Mouse (Mus musculus) hindbrain, embryonic 15.5 days (tissue): Measurements from ENCODE around the gene Btbd16. TPM values are rescaled to one million over a fixed set of nuclear protein-coding genes. Genes with fewer than 3 reads are reported as not detected.

Experiments
- ATAC-seq: fragments of 200-750 bp; cut with Nextera tagmentation; 2 replicates; pipeline ENCODE4 v1.8.0; 2017; ENCODE audit warnings: low read depth, moderate number of reproducible peaks, moderate TSS enrichment; ENCODE audit not compliant: low FRiP score
- H3K27ac ChIP-seq: fragments of 300-500 bp; sonication (generic); replicated peaks from 2 replicates; pipeline ENCODE4 v1.5.1; 2015; ENCODE audit warnings: mild to moderate bottlenecking, inconsistent platforms
- H3K27me3 ChIP-seq: fragments of 300-500 bp; sonication (generic); 2 replicates; pipeline ENCODE4 v1.6.1; 2015; ENCODE audit warnings: control low read depth, inconsistent platforms
- H3K36me3 ChIP-seq: fragments of 300-500 bp; sonication (generic); 2 replicates; pipeline ENCODE4 v1.6.1; 2015; ENCODE audit warnings: control low read depth, inconsistent platforms
- H3K4me1 ChIP-seq: fragments of 300-500 bp; sonication (generic); replicated peaks from 2 replicates; pipeline ENCODE4 v1.6.1; 2015; ENCODE audit warnings: control low read depth, inconsistent platforms
- H3K4me2 ChIP-seq: fragments of 300-500 bp; sonication (generic); 2 replicates; pipeline ENCODE4 v1.6.1; 2015; ENCODE audit warnings: moderate library complexity, mild to moderate bottlenecking, inconsistent platforms
- H3K4me3 ChIP-seq: fragments of 300-500 bp; sonication (generic); 2 replicates; pipeline ENCODE4 v1.5.1; 2015; ENCODE audit warnings: mild to moderate bottlenecking, inconsistent platforms
- H3K9ac ChIP-seq: fragments of 300-500 bp; sonication (generic); 2 replicates; pipeline ENCODE4 v1.6.1; 2015; ENCODE audit warnings: inconsistent platforms
- H3K9me3 ChIP-seq: fragments of 300-500 bp; sonication (generic); 2 replicates; pipeline ENCODE4 v1.6.1; 2016; ENCODE audit warnings: control low read depth, inconsistent platforms
- WGBS: fragments of 180-500 bp; shearing (Covaris S2); methylation state at CpG from one replicate; pipeline ENCODE4 v1.1.7; 2015; 5-methylcytosine and 5-hydroxymethylcytosine counted together
- polyA plus RNA-seq: library from polyadenylated mRNA; unstranded; fragments of >200 nt; fragmentation: Nextera tagmentation; extraction: Ambion mirVana; gene quantifications from 2 replicates; pipeline ENCODE4 v1.2.1, GENCODE M21; 2015

The Btbd16 gene
- polyA plus RNA-seq, 1 experiment from 2014 or later = not detected

DNA sequence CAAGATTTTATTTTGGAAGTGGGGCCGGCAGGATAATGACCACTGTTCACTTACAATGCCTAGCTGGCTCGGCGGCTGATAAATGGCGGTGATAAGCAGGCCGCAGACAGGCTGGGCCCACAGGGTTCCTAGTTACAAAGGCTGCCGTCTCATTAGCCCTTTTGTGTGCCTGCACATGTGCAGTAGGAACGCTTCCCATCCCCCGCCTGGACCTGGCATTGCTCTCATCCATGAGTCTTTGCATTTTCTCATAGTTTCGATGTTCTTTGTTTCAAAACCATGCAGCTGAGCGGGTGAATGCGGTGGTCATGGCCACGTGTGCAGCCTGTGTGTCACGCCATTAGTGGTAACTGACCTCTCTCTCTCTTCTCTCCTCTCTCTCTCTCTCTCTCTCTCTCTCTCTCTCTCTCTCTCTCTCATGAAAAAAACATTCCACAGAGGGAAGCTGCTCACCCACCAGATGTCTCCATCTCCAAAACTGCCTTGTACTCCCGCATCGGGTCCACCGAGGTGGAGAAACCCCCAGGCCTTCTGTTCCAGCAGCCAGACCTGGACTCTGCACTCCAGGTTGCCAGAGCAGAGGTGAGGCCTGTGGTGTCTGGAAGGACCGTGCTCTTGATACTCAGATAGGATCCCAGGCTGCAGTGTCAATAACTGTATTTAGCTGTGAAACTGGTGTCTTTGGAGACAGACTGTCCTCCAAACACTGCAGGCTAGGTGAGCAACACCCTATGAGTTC, 22.9 kb upstream of the Btbd16 start:
- Histone ChIP-seq H3K27ac (peak overlapping the region; percentile 61), H3K9me3 (no peaks in the 10 kb centered on the region), H3K9ac (no peak overlapping the region; the same call in 1 of the 2 replicates), H3K27me3 (no peaks in the 10 kb centered on the region), H3K36me3 (peaks cover 21% of the 10 kb centered on the region), H3K4me1 (peaks cover 34% of the 10 kb centered on the region), H3K4me2 (no peak overlapping the region), H3K4me3 (no peak overlapping the region)
- WGBS = 17% methylated on average over 17 of the region's 17 CpGs
- ATAC-seq = peak; percentile 50

- no peak for ATAC-seq
- no peaks in the 10 kb centered on the region for H3K9me3 ChIP-seq
- H3K27me3 ChIP-seq = no peaks in the 10 kb centered on the region
- H3K9ac ChIP-seq = no peak overlapping the region
- 39% methylated on average over 8 of the region's 9 CpGs for WGBS
- no peak overlapping the region for H3K27ac ChIP-seq
- peaks cover 36% of the 10 kb centered on the region for H3K4me1 ChIP-seq
- no peak overlapping the region for H3K4me2 ChIP-seq
- H3K36me3 ChIP-seq = peaks cover 13% of the 10 kb centered on the region
- H3K4me3 ChIP-seq = no peak overlapping the region
These were observed 22.2 kb upstream of the Btbd16 start for GRCm38 (mm10) chr7:130751678-130752077.

DNA sequence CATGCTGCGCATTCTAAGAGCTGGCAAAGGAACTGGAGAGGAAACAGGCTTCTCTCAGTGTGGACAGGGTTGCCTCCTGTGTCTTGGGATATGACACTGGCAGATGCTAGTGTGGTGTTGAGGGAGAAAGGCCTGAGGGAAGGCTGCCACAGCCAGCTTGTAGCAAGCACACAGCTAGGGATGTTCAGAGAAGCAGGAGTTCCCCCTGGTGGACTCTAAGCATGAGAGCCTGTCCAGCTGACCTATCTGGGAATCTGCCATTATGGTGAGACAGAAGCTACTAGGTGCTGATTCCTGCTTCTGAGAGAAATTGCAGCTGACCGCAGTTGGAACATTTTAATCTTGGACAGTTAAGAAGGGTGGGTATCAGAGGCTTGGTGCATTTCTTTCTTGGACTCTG, 19.1 kb upstream of the Btbd16 start:
- ATAC-seq = no peak
- WGBS = 86% methylated on average over 2 of the region's 2 CpGs
- Histone ChIP-seq H3K9ac (no peak overlapping the region), H3K27ac (0 out of 2 replicates have a peak overlapping the region, but pooled peaks have one; percentile 30), H3K4me3 (no peak overlapping the region), H3K36me3 (peaks cover 16% of the 10 kb centered on the region), H3K27me3 (no peaks in the 10 kb centered on the region), H3K4me1 (peaks cover 25% of the 10 kb centered on the region), H3K4me2 (no peak overlapping the region), H3K9me3 (no peaks in the 10 kb centered on the region)

DNA sequence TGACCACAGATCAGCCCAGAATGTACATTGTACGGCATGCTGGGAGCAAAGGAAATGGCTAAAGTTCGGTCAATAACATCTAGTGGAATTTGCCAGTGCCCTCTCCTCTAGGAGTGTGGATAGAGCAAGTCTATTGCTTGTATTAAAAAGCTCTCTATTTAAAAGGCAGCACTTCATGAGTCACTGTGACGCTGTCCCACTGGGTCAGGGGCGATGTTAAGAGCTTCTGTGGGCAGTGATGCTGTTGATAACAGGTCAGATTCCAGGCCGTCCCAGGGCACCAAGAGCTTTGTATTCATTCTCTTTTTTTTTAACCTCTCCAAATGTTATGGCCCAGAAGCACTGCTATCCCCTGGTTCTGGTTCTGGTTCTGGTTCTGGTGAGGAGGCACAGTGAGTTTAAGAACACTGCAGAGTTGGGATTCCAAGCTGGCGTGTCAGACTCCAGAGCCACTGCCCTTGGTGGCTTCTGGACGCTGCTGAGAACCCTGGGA, 17.5 kb upstream of the Btbd16 start:
- Histone ChIP-seq H3K27me3 (no peaks in the 10 kb centered on the region), H3K4me2 (no peak overlapping the region), H3K9ac (no peak overlapping the region), H3K4me3 (no peak overlapping the region), H3K27ac (0 out of 2 replicates have a peak overlapping the region, but pooled peaks have one; percentile 17), H3K4me1 (peaks cover 9% of the 10 kb centered on the region; the same call in 1 of the 2 replicates), H3K36me3 (peaks cover 26% of the 10 kb centered on the region), H3K9me3 (no peaks in the 10 kb centered on the region)
- ATAC-seq = no peak
- whole genome bisulfite sequencing = 76% methylated on average over 7 of the region's 7 CpGs

- WGBS = 76% methylated on average over 11 of the region's 11 CpGs
- Histone ChIP-seq H3K27me3 (no peaks in the 10 kb centered on the region), H3K9me3 (no peaks in the 10 kb centered on the region), H3K36me3 (peaks cover 21% of the 10 kb centered on the region), H3K9ac (no peak overlapping the region), H3K4me3 (no peak overlapping the region), H3K4me2 (no peak overlapping the region), H3K4me1 (peaks cover 12% of the 10 kb centered on the region), H3K27ac (no peak overlapping the region)
- ATAC-seq = no peak
These were observed 16.5 kb upstream of the Btbd16 start for GRCm38 (mm10) chr7:130757326-130757865.

GRCm38 (mm10) chr7:130762071-130762897, 11.6 kb upstream of the Btbd16 start:
- peak; percentile 66 for ATAC-seq
- Histone ChIP-seq H3K4me1 (peaks cover 5% of the 10 kb centered on the region), H3K4me2 (no peak overlapping the region), H3K27ac (peak overlapping the region; percentile 2; the same call in 1 of the 2 replicates), H3K27me3 (no peaks in the 10 kb centered on the region), H3K36me3 (peaks cover 30% of the 10 kb centered on the region), H3K9ac (no peak overlapping the region), H3K9me3 (no peaks in the 10 kb centered on the region), H3K4me3 (no peak overlapping the region)
- 30% methylated on average over 17 of the region's 17 CpGs for WGBS

- H3K9ac ChIP-seq = no peak overlapping the region
- H3K9me3 ChIP-seq = no peaks in the 10 kb centered on the region
- no peak for ATAC-seq
- H3K4me2 ChIP-seq = no peak overlapping the region
- no peaks in the 10 kb centered on the region for H3K27me3 ChIP-seq
- 96% methylated on average over 17 of the region's 17 CpGs for WGBS
- H3K4me1 ChIP-seq = peaks cover 5% of the 10 kb centered on the region
- no peak overlapping the region for H3K27ac ChIP-seq
- no peak overlapping the region for H3K4me3 ChIP-seq
- peaks cover 30% of the 10 kb centered on the region for H3K36me3 ChIP-seq
These were observed 9.7 kb upstream of the Btbd16 start for GRCm38 (mm10) chr7:130764160-130764559.

DNA sequence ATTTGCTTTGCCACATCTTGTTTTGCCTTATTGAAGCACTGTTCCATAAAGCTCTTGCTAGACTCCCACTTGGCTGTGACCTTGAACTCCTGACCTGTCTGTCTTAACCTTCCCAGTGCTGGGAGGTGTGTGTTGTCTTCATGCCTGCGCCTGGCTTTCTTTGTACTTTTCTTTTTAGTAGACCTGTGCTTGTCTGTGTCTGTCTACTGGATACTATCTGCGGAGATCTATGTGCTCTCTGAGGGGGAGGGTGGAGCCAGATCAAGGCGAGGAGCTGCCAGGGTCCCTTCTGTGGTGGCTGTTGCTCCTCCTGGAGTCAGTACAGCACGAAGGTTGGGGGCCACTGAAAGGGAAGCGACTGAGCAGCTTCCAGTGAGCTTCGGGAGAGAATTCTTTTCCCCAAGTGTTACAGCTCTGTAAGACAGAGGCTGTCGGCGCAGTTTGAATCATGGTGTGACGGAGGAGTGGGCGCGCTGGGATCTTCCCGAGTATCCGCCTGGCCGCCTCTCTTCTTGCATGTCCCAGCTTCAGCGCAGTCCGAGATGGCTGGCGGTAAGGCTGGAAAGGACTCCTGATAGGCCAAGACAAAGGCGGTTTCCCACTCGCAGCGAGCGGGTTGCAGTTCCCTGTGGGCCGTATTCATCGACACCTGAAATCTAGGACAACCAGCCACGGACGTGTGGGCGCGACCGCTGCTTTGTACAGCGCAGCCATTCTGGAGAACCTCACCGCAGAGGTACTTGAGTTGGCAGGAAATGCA, 7.3 kb upstream of the Btbd16 start:
- Histone ChIP-seq H3K4me2 (no peak overlapping the region), H3K27ac (no peak overlapping the region), H3K9ac (no peak overlapping the region), H3K9me3 (no peaks in the 10 kb centered on the region), H3K27me3 (no peaks in the 10 kb centered on the region), H3K36me3 (peaks cover 14% of the 10 kb centered on the region), H3K4me1 (peaks cover 5% of the 10 kb centered on the region), H3K4me3 (no peak overlapping the region)
- 78% methylated on average over 30 of the region's 30 CpGs for WGBS
- no peak for ATAC-seq

DNA sequence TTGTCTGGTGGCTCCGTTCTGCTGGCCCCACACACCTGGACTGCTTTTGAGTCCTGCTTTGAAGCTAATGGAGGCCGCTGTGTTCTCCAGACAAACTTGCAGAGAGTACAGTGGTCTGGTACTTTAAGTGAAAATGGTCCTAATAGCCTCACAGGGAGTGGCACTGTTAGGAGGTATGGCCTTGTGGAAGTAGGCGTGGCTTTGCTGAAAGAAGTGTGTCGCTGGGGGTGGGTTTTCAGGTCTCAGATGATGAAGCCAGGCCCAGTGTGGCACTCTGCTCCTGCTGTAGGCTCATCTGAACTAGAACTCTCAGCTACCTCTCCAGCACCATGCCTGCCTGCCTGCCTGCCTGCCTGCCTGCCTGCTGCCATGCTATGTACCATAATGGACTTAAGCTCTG, 5.7 kb upstream of the Btbd16 start:
- ATAC-seq = no peak
- H3K4me2 ChIP-seq = no peak overlapping the region
- WGBS = 86% methylated on average over 4 of the region's 4 CpGs
- no peak overlapping the region for H3K27ac ChIP-seq
- H3K4me1 ChIP-seq = no peaks in the 10 kb centered on the region
- H3K36me3 ChIP-seq = peaks cover 14% of the 10 kb centered on the region
- H3K27me3 ChIP-seq = no peaks in the 10 kb centered on the region
- H3K9ac ChIP-seq = no peak overlapping the region
- no peaks in the 10 kb centered on the region for H3K9me3 ChIP-seq
- H3K4me3 ChIP-seq = no peak overlapping the region

GRCm38 (mm10) chr7:130770707-130771106, 3.2 kb upstream of the Btbd16 start:
- Histone ChIP-seq H3K9ac (no peak overlapping the region), H3K4me1 (no peaks in the 10 kb centered on the region), H3K27ac (no peak overlapping the region), H3K27me3 (no peaks in the 10 kb centered on the region), H3K9me3 (no peaks in the 10 kb centered on the region), H3K4me2 (no peak overlapping the region), H3K4me3 (no peak overlapping the region), H3K36me3 (0 out of 2 replicates have a peak, but pooled peaks cover 2% of the 10 kb centered on the region)
- peak; percentile 45; the same call in 1 of the 2 replicates for ATAC-seq
- WGBS = 27% methylated on average over 3 of the region's 3 CpGs

- WGBS = 71% methylated on average over 11 of the region's 11 CpGs
- H3K9ac ChIP-seq = no peak overlapping the region
- H3K4me2 ChIP-seq = no peak overlapping the region
- H3K27ac ChIP-seq = no peak overlapping the region
- no peaks in the 10 kb centered on the region for H3K4me1 ChIP-seq
- no peak for ATAC-seq
- H3K9me3 ChIP-seq = no peaks in the 10 kb centered on the region
- no peaks in the 10 kb centered on the region for H3K36me3 ChIP-seq
- H3K4me3 ChIP-seq = no peak overlapping the region
- no peaks in the 10 kb centered on the region for H3K27me3 ChIP-seq
These were observed 568 bp upstream of the Btbd16 start for GRCm38 (mm10) chr7:130773171-130773830.
